Mouse (Mus musculus) forebrain, embryonic 13.5 days (tissue): Measurements from ENCODE around the gene Zfp771. TPM values are rescaled to one million over a fixed set of nuclear protein-coding genes. Genes with fewer than 3 reads are reported as not detected.

ENCODE experiments used
- ATAC-seq: fragments of 200-750 bp; cut with Nextera tagmentation; 2 replicates; pipeline ENCODE4 v1.8.0; 2017
- H3K27ac ChIP-seq: fragments of 300-500 bp; sonication (generic); 2 replicates; pipeline ENCODE4 v1.5.1; 2015; ENCODE audit warnings: inconsistent platforms, mild to moderate bottlenecking, moderate library complexity
- H3K27me3 ChIP-seq: fragments of 300-500 bp; sonication (generic); 2 replicates; pipeline ENCODE4 v1.6.1; 2015; ENCODE audit warnings: mild to moderate bottlenecking, inconsistent platforms
- H3K36me3 ChIP-seq: fragments of 300-500 bp; sonication (generic); 2 replicates; pipeline ENCODE4 v1.6.1; 2015; ENCODE audit warnings: mild to moderate bottlenecking, inconsistent platforms; ENCODE audit not compliant: poor library complexity, severe bottlenecking
- H3K4me1 ChIP-seq: fragments of 300-500 bp; sonication (generic); 2 replicates; pipeline ENCODE4 v1.6.1; 2015; ENCODE audit warnings: inconsistent platforms
- H3K4me2 ChIP-seq: fragments of 300-500 bp; sonication (generic); 2 replicates; pipeline ENCODE4 v1.6.1; 2015; ENCODE audit warnings: inconsistent platforms, mild to moderate bottlenecking, moderate library complexity
- H3K4me3 ChIP-seq: fragments of 300-500 bp; sonication (generic); 2 replicates; pipeline ENCODE4 v1.5.1; 2015; ENCODE audit warnings: mild to moderate bottlenecking, inconsistent platforms
- H3K9ac ChIP-seq: fragments of 300-500 bp; sonication (generic); 2 replicates; pipeline ENCODE4 v1.6.1; 2015; ENCODE audit warnings: mild to moderate bottlenecking, inconsistent platforms
- H3K9me3 ChIP-seq: fragments of 300-500 bp; sonication (generic); replicated peaks from 2 replicates; pipeline ENCODE4 v1.6.1; 2016; ENCODE audit warnings: inconsistent platforms
- WGBS: fragments of 180-500 bp; shearing (Covaris S2); methylation state at CpG from one replicate; pipeline ENCODE4 v1.1.7; 2015; 5-methylcytosine and 5-hydroxymethylcytosine counted together
- polyA plus RNA-seq: library from polyadenylated mRNA; unstranded; fragments of >200 nt; fragmentation: Nextera tagmentation; extraction: Ambion mirVana; gene quantifications from 2 replicates; pipeline ENCODE4 v1.2.1, GENCODE M21; 2015

Zfp771 gene
- polyA plus RNA-seq, 1 experiment from 2014 or later = 53.9 TPM

DNA sequence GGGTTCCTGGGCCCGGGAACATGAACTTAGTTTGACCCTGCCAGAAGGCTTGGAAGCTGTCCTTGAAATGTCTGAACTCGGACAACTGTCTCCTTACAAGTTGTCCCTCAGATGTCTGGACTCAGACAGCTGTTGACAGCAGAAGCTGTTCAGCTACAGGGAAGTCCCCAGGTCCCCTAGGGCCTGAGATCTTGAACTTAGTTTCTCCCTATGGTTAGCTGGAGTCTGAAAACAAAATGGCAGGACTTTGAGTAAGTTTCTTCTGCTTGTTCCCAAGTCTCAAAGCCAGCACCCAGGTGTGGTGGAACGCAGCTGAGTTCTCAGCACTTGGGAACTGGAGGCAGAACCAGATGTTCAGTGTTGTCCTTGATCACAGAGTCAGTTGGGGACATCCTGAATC lies 36.0 kb downstream of the Zfp771 start:
- Histone ChIP-seq H3K27ac (no peak overlapping the region), H3K9ac (no peak overlapping the region), H3K9me3 (no peaks in the 10 kb centered on the region), H3K4me1 (no peaks in the 10 kb centered on the region), H3K36me3 (no peaks in the 10 kb centered on the region), H3K27me3 (no peaks in the 10 kb centered on the region), H3K4me2 (no peak overlapping the region), H3K4me3 (no peak overlapping the region)
- 81% methylated on average over 3 of the region's 3 CpGs for WGBS
- ATAC-seq = no peak

DNA sequence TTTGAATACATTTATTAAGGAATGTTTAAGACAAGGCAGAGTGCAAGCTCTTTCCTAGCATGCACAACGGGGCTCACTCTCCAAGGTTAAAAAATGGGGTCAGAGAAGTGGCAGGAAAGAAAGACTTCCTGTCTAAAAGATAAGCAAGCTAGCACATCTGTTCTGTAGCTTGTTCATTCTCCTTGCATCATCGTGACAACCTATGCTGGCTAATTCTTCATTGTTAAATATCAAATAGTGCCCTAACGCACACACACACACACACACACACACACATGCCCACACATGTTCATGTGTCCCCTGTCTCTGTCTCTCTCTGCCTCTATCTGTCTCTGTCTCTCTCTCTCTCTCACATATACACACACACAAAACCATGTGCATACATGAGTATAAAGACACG lies 37.0 kb downstream of the Zfp771 start:
- Histone ChIP-seq H3K4me1 (no peaks in the 10 kb centered on the region), H3K4me3 (no peak overlapping the region), H3K9ac (no peak overlapping the region), H3K9me3 (no peaks in the 10 kb centered on the region; the same call in 1 of the 2 replicates), H3K27me3 (no peaks in the 10 kb centered on the region), H3K36me3 (no peaks in the 10 kb centered on the region), H3K4me2 (no peak overlapping the region), H3K27ac (no peak overlapping the region)
- ATAC-seq = no peak
- WGBS = 79% methylated on average over 4 of the region's 4 CpGs

- Histone ChIP-seq H3K36me3 (no peaks in the 10 kb centered on the region), H3K27ac (no peak overlapping the region), H3K4me2 (no peak overlapping the region), H3K4me3 (no peak overlapping the region), H3K4me1 (no peaks in the 10 kb centered on the region), H3K9ac (no peak overlapping the region), H3K9me3 (peaks cover 5% of the 10 kb centered on the region), H3K27me3 (no peaks in the 10 kb centered on the region)
- no peak for ATAC-seq
- 92% methylated on average over 2 of the region's 2 CpGs for WGBS
Measured at GRCm38 (mm10) chr7:127282190-127282589, 38.1 kb downstream of the Zfp771 start.

DNA sequence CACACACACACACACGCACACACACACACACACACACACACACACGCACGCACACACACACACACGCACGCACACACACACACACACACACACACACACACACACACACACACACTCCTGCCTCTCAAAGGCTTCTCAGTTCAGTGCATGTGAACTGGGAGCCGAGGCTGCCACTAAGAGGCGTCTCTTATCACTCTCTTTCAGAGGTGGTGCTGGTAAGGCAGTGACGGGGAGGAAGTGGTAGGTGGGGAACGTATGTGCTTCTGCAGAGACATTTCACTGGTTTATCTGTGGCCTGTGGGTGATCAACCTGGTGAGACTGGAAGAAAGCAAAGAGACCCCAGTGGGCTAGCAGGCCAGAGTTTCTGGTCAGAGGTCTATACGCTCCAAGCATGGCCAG lies 41.1 kb downstream of the Zfp771 start:
- Histone ChIP-seq H3K4me1 (no peaks in the 10 kb centered on the region), H3K27ac (no peak overlapping the region), H3K4me3 (no peak overlapping the region), H3K9ac (no peak overlapping the region), H3K27me3 (no peaks in the 10 kb centered on the region), H3K9me3 (peaks cover 18% of the 10 kb centered on the region), H3K4me2 (no peak overlapping the region), H3K36me3 (no peaks in the 10 kb centered on the region)
- WGBS = 82% methylated on average over 6 of the region's 10 CpGs
- ATAC-seq = no peak

DNA sequence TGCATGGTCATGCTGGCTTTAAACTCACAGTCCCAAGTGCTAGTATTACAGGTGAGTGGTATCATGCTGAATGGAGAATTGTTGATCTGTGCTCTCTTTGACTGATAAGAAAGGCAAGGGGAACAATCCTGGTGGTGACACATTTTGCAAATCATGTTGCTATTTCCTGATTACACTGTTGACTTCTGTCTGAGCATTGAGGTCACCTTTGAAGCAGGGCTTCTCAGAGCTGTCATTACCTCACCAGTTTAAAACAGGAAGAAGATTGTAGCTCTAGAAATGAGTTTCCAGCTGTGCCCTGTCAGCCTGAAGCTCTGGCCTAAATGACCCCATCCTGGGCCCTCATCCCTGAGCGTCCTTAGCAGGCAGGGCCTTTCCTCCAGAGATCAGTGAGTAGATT lies 43.9 kb downstream of the Zfp771 start:
- H3K9ac ChIP-seq = no peak overlapping the region
- no peaks in the 10 kb centered on the region for H3K4me1 ChIP-seq
- 72% methylated on average over 1 of the region's 1 CpGs for WGBS
- no peak overlapping the region for H3K4me2 ChIP-seq
- no peak overlapping the region for H3K27ac ChIP-seq
- peaks cover 18% of the 10 kb centered on the region for H3K9me3 ChIP-seq
- no peak for ATAC-seq
- no peaks in the 10 kb centered on the region for H3K36me3 ChIP-seq
- no peaks in the 10 kb centered on the region for H3K27me3 ChIP-seq
- H3K4me3 ChIP-seq = no peak overlapping the region

- H3K9me3 ChIP-seq = peaks cover 18% of the 10 kb centered on the region
- no peak overlapping the region for H3K9ac ChIP-seq
- no peak overlapping the region for H3K4me3 ChIP-seq
- H3K4me2 ChIP-seq = no peak overlapping the region
- 90% methylated on average over 2 of the region's 2 CpGs for WGBS
- no peaks in the 10 kb centered on the region for H3K36me3 ChIP-seq
- no peaks in the 10 kb centered on the region for H3K4me1 ChIP-seq
- H3K27ac ChIP-seq = no peak overlapping the region
- no peaks in the 10 kb centered on the region for H3K27me3 ChIP-seq
- ATAC-seq = no peak
Measured at GRCm38 (mm10) chr7:127289306-127289705, 45.2 kb downstream of the Zfp771 start.

GRCm38 (mm10) chr7:127290142-127290541 lies 46.1 kb downstream of the Zfp771 start:
- Histone ChIP-seq H3K4me3 (no peak overlapping the region), H3K36me3 (no peaks in the 10 kb centered on the region), H3K4me2 (no peak overlapping the region), H3K27me3 (no peaks in the 10 kb centered on the region), H3K9ac (no peak overlapping the region), H3K4me1 (no peaks in the 10 kb centered on the region), H3K9me3 (peaks cover 18% of the 10 kb centered on the region), H3K27ac (no peak overlapping the region)
- 54% methylated on average over 8 of the region's 8 CpGs for WGBS
- no peak for ATAC-seq

DNA sequence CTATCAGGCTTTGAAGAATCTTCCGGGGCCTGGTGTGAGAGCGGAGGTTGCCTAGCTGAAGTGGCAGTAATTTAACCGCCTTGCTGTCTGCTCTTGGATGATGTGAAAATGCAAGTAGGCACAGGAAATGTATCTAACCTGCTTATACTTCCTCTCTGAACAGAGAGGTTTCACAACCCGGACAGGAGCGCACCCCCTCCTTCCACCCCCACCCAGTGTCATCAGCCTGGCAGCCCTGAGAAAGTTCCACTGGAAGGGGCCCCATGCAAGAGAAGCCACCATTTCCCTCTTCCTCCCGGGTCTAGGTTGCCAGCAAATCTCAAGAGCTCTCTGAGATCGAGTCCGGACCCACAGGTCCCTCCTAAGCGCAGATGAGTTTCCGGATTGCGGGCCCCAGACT lies 52.0 kb downstream of the Zfp771 start, which contains the start of gene Itgal:
Gene Itgal, plus strand, starts transcription at position 163 of the 400 bp plus-strand sequence.
- Histone ChIP-seq H3K4me2 (no peak within 1 kb of the TSS), H3K27ac (no peak within 1 kb of the TSS), H3K4me1 (no peaks in the 10 kb centered on the region), H3K9me3 (no peaks in the 10 kb centered on the region), H3K4me3 (no peak within 1 kb of the TSS), H3K27me3 (no peaks in the 10 kb centered on the region), H3K36me3 (no peaks in the 10 kb centered on the region), H3K9ac (no peak within 1 kb of the TSS)
- no peak for ATAC-seq
- WGBS = 88% methylated on average over 11 of the region's 11 CpGs

- Histone ChIP-seq H3K36me3 (no peaks in the 10 kb centered on the region), H3K4me3 (no peak overlapping the region), H3K4me2 (no peak overlapping the region), H3K27ac (no peak overlapping the region), H3K9ac (no peak overlapping the region), H3K9me3 (no peaks in the 10 kb centered on the region), H3K27me3 (no peaks in the 10 kb centered on the region), H3K4me1 (no peaks in the 10 kb centered on the region)
- WGBS = 86% methylated on average over 5 of the region's 5 CpGs
- ATAC-seq = no peak
Measured at GRCm38 (mm10) chr7:127296786-127297555, 52.9 kb downstream of the Zfp771 start.

DNA sequence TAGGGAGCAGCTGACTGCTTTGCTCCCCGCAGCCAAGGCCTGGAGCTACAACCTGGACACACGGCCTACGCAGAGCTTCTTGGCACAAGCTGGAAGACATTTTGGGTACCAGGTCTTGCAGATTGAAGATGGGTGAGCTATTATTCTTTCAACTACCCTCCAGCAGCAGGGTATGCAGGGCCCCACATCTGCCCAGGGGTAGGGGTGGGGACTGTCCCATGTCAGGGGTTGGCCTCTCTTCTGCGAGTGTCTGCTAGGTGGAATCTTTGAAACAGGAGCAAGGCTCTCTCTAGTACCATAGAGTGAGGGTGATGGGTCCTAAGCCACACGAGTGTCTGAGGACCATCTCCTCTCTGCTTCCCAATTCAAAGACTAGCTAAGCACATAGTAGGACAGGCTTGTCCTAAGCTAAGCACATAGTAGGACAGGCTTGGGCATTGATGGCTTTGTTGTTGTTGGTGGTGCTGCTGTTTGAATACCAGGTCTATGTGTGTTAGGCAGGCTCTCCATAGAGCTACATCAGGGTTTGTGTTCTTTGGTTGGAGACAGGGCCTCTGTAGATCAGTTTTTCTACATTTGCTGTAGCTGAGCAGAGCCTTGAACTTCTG lies 53.6 kb downstream of the Zfp771 start:
- H3K27ac ChIP-seq = no peak overlapping the region
- no peak overlapping the region for H3K4me3 ChIP-seq
- no peaks in the 10 kb centered on the region for H3K9me3 ChIP-seq
- H3K36me3 ChIP-seq = no peaks in the 10 kb centered on the region
- no peaks in the 10 kb centered on the region for H3K4me1 ChIP-seq
- H3K9ac ChIP-seq = no peak overlapping the region
- no peaks in the 10 kb centered on the region for H3K27me3 ChIP-seq
- 97% methylated on average over 5 of the region's 5 CpGs for WGBS
- no peak for ATAC-seq
- H3K4me2 ChIP-seq = no peak overlapping the region
